Mouse (Mus musculus) heart, embryonic 14.5 days (tissue): ENCODE measurements at regions not wholly inside any gene's neighbourhood (a gene's known extent, or its start where the extent isn't known, plus 50 kb on each side); places are given as distances from the start of the nearest gene placed in this dataset.
A peak's percentile ranks its signal among the peaks of the same experiment; 100 is the strongest.

ENCODE experiments used
- ATAC-seq: fragments of 200-750 bp; cut with Nextera tagmentation; 2 replicates; pipeline ENCODE4 v1.8.0; 2017; ENCODE audit warnings: low read depth, moderate TSS enrichment; ENCODE audit not compliant: insufficient number of reproducible peaks, insufficient read depth, low FRiP score
- H3K27ac ChIP-seq, 2 experiments: fragments of 200-500 bp in 1 of 2; fragments of 300-500 bp in 1 of 2; sonication (generic) in 1 of 2; replicated peaks in 1 of 2; 2 replicates each; pipeline ENCODE4 v1.5.1; 2012 to 2014; ENCODE audit warnings: low read depth in 2 of 2, low read length in 2 of 2, control low read depth in 1 of 2, mild to moderate bottlenecking in 1 of 2, mixed read lengths in 1 of 2; ENCODE audit not compliant: control insufficient read depth in 1 of 2, insufficient read depth in 1 of 2
- H3K27me3 ChIP-seq: fragments of 300-500 bp; sonication (generic); 2 replicates; pipeline ENCODE4 v1.6.1; 2014; ENCODE audit warnings: mild to moderate bottlenecking, low read length, control low read depth; ENCODE audit not compliant: control insufficient read depth, insufficient read depth
- H3K36me3 ChIP-seq: fragments of 300-500 bp; sonication (generic); 2 replicates; pipeline ENCODE4 v1.6.1; 2014; ENCODE audit warnings: mild to moderate bottlenecking, control low read depth, low read length, mixed read lengths; ENCODE audit not compliant: control insufficient read depth, insufficient read depth
- H3K4me1 ChIP-seq, 2 experiments: fragments of 200-500 bp in 1 of 2; fragments of 300-500 bp in 1 of 2; sonication (generic) in 1 of 2; 2 replicates each; pipeline ENCODE4 v1.6.1; 2012 to 2014; ENCODE audit warnings: low read length in 2 of 2, control low read depth in 1 of 2, mixed read lengths in 1 of 2; ENCODE audit not compliant: control insufficient read depth in 2 of 2, insufficient read depth in 2 of 2
- H3K4me2 ChIP-seq: fragments of 300-500 bp; sonication (generic); 2 replicates; pipeline ENCODE4 v1.6.1; 2014; ENCODE audit warnings: mild to moderate bottlenecking, low read length
- H3K4me3 ChIP-seq, 2 experiments: fragments of 200-500 bp in 1 of 2; fragments of 300-500 bp in 1 of 2; sonication (generic) in 1 of 2; 2 replicates each; pipeline ENCODE4 v1.5.1; 2012 to 2014; ENCODE audit warnings: low read length in 2 of 2, mild to moderate bottlenecking in 2 of 2, control low read depth in 1 of 2, low read depth in 1 of 2, moderate library complexity in 1 of 2; ENCODE audit not compliant: control insufficient read depth in 1 of 2, insufficient read depth in 1 of 2
- H3K9ac ChIP-seq: fragments of 300-500 bp; sonication (generic); 2 replicates; pipeline ENCODE4 v1.6.1; 2014; ENCODE audit warnings: mild to moderate bottlenecking, low read length
- H3K9me3 ChIP-seq: fragments of 300-500 bp; sonication (generic); 2 replicates; pipeline ENCODE4 v1.6.1; 2016; ENCODE audit warnings: low read length, control low read depth; ENCODE audit not compliant: control insufficient read depth
- WGBS: fragments of 180-500 bp; shearing (Covaris S2); extraction: QIAGEN DNeasy Blood & Tissue Kit; methylation state at CpG from one replicate; pipeline ENCODE4 v1.1.7; 2014; 5-methylcytosine and 5-hydroxymethylcytosine counted together

DNA sequence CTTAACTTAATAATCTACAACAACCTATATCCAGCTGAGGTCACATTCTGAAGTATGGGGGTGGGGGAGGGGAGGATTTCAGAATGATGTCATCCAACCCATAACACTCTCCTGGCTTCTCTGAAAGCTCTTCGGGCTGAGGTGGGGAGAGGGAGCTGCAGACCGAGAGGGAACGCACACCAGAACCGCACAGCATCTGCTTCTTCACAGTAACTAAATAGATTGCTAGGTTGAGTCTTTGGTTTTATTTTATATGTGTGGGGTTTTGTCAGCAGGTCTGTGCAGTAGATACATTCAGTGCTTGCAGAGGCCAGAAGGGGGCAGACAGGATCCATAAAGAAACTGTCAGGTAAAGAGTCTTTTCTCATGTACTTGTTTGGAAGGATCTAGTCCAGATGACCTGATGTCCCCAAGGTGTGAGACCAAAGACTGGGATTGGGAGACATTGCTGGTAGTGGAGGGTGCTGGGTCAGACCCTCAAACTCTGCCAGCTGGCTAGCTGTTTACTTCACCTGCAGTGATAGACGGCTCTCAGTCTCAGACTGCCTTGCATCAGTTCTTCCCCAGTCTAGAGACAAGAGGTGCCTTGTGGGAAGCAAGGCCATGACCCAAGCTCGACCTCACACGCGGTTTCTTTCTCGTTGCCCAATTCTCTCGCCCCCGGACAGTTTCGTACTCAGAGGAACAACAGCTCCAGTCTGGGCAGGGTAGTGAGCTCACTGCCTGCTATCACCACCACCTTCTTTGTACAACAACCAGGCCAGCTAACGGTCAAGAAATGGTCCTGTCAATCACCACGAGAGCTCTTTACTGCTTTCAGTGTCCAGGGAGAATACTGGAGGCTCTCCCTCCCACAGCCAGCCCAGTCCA is 83.2 kb upstream of the C1qtnf3 start:
- 31% methylated on average over 14 of the region's 14 CpGs for WGBS
- H3K27me3 ChIP-seq: no peaks in the 10 kb centered on the region
- peaks cover 8 to 16% of the 10 kb centered on the region in 2 experiments; a peak in 3 of 4 replicates for H3K4me1 ChIP-seq
- no peaks in the 10 kb centered on the region for H3K9me3 ChIP-seq
- H3K27ac ChIP-seq: no peak overlapping the region; a peak in 1 of 4 replicates
- H3K4me3 ChIP-seq: no peak overlapping the region
- no peak overlapping the region for H3K9ac ChIP-seq
- H3K4me2 ChIP-seq: no peak overlapping the region
- ATAC-seq: no peak
- H3K36me3 ChIP-seq: no peaks in the 10 kb centered on the region

DNA sequence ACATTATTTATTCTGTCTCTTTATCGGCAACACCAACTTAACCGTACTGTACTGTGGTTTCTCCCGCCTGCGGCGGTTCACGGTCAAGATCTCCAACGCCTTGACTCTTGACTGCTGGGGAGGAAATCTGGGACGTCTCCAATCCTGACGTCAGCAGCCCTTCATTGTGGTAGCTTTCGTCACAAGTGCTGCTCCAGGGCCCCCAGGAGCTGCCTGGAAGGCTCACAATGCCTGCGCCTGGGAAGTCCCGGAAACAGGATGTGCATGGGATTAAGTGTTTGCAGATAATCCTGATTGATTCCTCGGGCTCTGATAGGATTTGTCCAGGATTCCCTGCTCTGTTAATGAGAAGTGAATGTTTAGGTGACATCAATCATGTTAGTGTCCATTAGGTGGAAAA is 82.3 kb upstream of the C1qtnf3 start:
- no peaks in the 10 kb centered on the region for H3K9me3 ChIP-seq
- ATAC-seq: no peak
- H3K4me3 ChIP-seq: no peak overlapping the region
- no peak overlapping the region for H3K27ac ChIP-seq
- peaks cover 8 to 16% of the 10 kb centered on the region in 2 experiments; a peak in 3 of 4 replicates for H3K4me1 ChIP-seq
- H3K4me2 ChIP-seq: no peak overlapping the region
- no peak overlapping the region for H3K9ac ChIP-seq
- H3K36me3 ChIP-seq: no peaks in the 10 kb centered on the region
- 40% methylated on average over 13 of the region's 13 CpGs for WGBS
- no peaks in the 10 kb centered on the region for H3K27me3 ChIP-seq

GRCm38 (mm10) chr15:10872322-10872967 is 79.7 kb upstream of the C1qtnf3 start:
- Histone ChIP-seq H3K4me2 (no peak overlapping the region), H3K9ac (no peak overlapping the region), H3K27ac (no peak overlapping the region), H3K9me3 (no peaks in the 10 kb centered on the region), H3K4me1 (peaks cover 4 to 12% of the 10 kb centered on the region in 2 experiments; a peak in 3 of 4 replicates), H3K36me3 (no peaks in the 10 kb centered on the region), H3K4me3 (no peak overlapping the region), H3K27me3 (no peaks in the 10 kb centered on the region)
- no peak for ATAC-seq
- 16% methylated on average over 12 of the region's 13 CpGs for WGBS

GRCm38 (mm10) chr15:10876328-10876727 is 75.8 kb upstream of the C1qtnf3 start:
- Histone ChIP-seq H3K36me3 (no peaks in the 10 kb centered on the region), H3K27ac (no peak overlapping the region), H3K4me2 (no peak overlapping the region), H3K4me1 (no peaks in the 10 kb centered on the region), H3K4me3 (no peak overlapping the region), H3K9ac (no peak overlapping the region), H3K9me3 (0 out of 2 replicates have a peak, but pooled peaks cover 3% of the 10 kb centered on the region), H3K27me3 (no peaks in the 10 kb centered on the region)
- no peak for ATAC-seq
- 54% methylated on average over 5 of the region's 5 CpGs for WGBS

- Histone ChIP-seq H3K4me3 (no peak overlapping the region), H3K27me3 (no peaks in the 10 kb centered on the region), H3K4me1 (no peaks in the 10 kb centered on the region), H3K9ac (no peak overlapping the region), H3K36me3 (no peaks in the 10 kb centered on the region), H3K27ac (no peak overlapping the region), H3K9me3 (peaks cover 10% of the 10 kb centered on the region; the same call in 1 of the 2 replicates), H3K4me2 (no peak overlapping the region)
- ATAC-seq: no peak
- WGBS: 77% methylated on average over 1 of the region's 1 CpGs
These were observed 70.4 kb upstream of the C1qtnf3 start for GRCm38 (mm10) chr15:10881726-10882125.

- no peak for ATAC-seq
- Histone ChIP-seq H3K27me3 (no peaks in the 10 kb centered on the region), H3K4me3 (no peak overlapping the region), H3K9me3 (peaks cover 7% of the 10 kb centered on the region; the same call in 1 of the 2 replicates), H3K36me3 (no peaks in the 10 kb centered on the region), H3K4me2 (no peak overlapping the region), H3K27ac (no peak overlapping the region), H3K4me1 (peaks cover 2 to 7% of the 10 kb centered on the region in 2 experiments; a peak in 3 of 4 replicates), H3K9ac (no peak overlapping the region)
- WGBS: 86% methylated on average over 6 of the region's 6 CpGs
These were observed 64.1 kb upstream of the C1qtnf3 start for GRCm38 (mm10) chr15:10887990-10888389.

DNA sequence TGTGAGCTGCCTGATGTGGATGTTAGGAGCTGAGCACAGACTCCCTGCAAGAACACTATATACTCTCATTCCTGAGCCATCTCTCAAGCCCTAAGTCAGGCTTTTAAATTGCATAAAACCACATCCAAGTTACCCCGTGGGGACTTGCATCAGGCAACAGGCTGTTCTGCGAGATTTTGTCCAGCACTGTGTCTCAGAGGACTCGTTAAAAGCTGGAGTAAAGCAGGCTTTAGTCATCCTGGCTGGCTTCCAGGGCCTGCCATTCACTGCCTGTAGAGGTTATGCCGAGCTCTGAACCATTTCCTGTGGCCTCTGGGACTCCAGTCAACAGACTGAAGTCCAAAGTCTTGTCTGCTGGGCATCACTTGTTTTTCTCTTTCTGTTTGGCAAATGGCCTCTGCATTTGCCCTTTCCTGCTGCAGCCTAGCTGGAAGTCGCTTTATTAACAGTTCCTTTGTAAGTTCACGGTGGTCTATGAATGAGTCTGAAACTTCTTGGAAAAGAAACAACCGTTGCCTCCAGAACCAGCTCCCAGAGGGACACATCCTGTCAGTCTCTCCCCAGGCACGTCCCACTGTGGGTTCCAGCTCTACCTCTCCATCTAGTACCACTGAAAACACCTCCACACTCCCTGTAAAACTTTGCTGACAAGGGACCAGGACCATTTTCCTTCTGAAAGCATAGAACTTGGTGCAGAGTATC is 61.8 kb upstream of the C1qtnf3 start:
- Histone ChIP-seq H3K4me1 (peaks cover 2 to 7% of the 10 kb centered on the region in 2 experiments; a peak in 3 of 4 replicates), H3K4me2 (no peak overlapping the region), H3K9me3 (no peaks in the 10 kb centered on the region), H3K36me3 (no peaks in the 10 kb centered on the region), H3K27me3 (no peaks in the 10 kb centered on the region), H3K9ac (no peak overlapping the region), H3K4me3 (no peak overlapping the region), H3K27ac (peak overlapping the region; percentile 30 to 53; a peak in 3 of 4 replicates)
- 0 out of 2 replicates have a peak, but pooled peaks have one; percentile 35 for ATAC-seq
- WGBS: 32% methylated on average over 8 of the region's 8 CpGs
